Mouse (Mus musculus): Measurements from ENCODE around the gene Shroom4. TPM values are rescaled to one million over a fixed set of nuclear protein-coding genes. Genes with fewer than 3 reads are reported as not detected.

The Shroom4 gene
- polyA plus RNA-seq, 1 experiment from 2014 or later = 1.6 TPM

DNA sequence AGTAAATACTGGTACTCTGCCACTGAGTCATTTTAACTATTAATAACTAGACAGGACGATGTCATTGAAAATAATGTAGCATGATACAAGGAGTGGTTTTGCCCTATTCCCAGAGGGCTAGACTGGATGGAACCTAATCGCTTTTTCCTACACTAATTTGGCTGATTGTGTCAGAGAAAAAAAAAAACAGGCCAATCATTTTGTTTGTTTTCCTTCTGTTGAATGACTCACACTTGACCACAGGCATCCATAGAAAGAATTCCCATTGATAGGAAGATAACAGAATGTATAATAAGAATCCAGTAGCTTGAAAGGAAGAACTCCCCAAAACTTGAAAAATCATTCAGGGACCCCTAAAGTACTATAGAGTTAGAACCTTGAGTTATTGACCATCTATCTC is 137.0 kb downstream of the Shroom4 start:
- Histone ChIP-seq H3K9me3 (ENCODE audit: control insufficient read depth, low read length) (no peaks in the 10 kb centered on the region), H3K4me2 (ENCODE audit: low read length) (no peak overlapping the region), H3K4me3 (replicated peaks; ENCODE audit: low read length) (no peak overlapping the region), H3K36me3 (ENCODE audit: control insufficient read depth, insufficient read depth) (no peaks in the 10 kb centered on the region), H3K27ac (ENCODE audit: low read length) (no peak overlapping the region), H3K27me3 (replicated peaks; ENCODE audit: control insufficient read depth, insufficient read depth, low read length) (no peaks in the 10 kb centered on the region), H3K9ac (replicated peaks; ENCODE audit: low read depth, low read length) (no peak overlapping the region), H3K4me1 (replicated peaks; ENCODE audit: control insufficient read depth, insufficient read depth, low read length) (no peaks in the 10 kb centered on the region)
- WGBS = 71% methylated on average over 2 of the region's 2 CpGs
- ATAC-seq = no peak

DNA sequence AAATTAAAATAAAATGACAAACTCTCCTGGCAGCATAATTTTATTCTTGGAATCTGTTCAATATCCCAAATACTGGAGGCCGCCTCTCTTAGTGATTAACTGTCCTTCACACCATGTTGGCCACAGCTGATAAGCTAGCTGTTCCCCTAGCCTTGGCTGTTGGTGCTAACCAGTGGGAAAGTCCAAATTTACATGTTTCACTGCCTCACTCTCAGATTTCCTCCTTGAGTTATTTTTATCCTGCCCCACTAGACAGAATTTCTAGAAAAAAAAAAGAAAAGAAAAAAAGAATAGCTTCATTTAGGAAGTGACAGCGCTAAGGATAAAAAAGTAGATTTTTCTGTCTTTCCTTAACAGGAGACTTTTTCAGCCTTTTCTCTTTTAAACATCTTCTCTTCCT is 138.0 kb downstream of the Shroom4 start:
- H3K9ac ChIP-seq (replicated peaks; ENCODE audit: low read depth, low read length) = no peak overlapping the region
- no peaks in the 10 kb centered on the region for H3K27me3 ChIP-seq (replicated peaks; ENCODE audit: control insufficient read depth, insufficient read depth, low read length)
- H3K9me3 ChIP-seq (ENCODE audit: control insufficient read depth, low read length) = no peaks in the 10 kb centered on the region
- 76% methylated on average over 2 of the region's 2 CpGs for WGBS
- no peak for ATAC-seq
- no peak overlapping the region for H3K27ac ChIP-seq (ENCODE audit: low read length)
- no peaks in the 10 kb centered on the region for H3K4me1 ChIP-seq (replicated peaks; ENCODE audit: control insufficient read depth, insufficient read depth, low read length)
- no peak overlapping the region for H3K4me2 ChIP-seq (ENCODE audit: low read length)
- H3K36me3 ChIP-seq (ENCODE audit: control insufficient read depth, insufficient read depth) = no peaks in the 10 kb centered on the region
- no peak overlapping the region for H3K4me3 ChIP-seq (replicated peaks; ENCODE audit: low read length)

DNA sequence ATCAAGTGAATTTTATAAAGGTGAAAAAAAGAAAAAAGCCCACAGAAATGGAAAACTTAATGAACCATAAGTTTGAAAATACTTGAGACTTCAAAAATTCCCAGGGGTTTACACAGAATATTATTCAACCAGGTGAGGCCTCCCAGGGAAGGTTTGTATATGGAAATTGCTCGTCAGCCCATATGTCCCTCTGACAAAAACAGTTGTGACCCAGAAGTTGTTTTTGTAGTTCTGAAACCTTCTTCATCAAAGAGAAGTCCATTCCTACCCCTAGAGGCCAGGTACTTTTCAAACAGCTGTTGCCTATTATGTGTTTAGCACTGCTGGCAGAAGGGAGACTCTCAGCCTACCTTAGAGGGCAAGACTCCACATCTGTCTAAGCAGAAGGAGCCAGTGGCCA is 165.4 kb downstream of the Shroom4 start:
- Histone ChIP-seq H3K4me3 (replicated peaks; ENCODE audit: low read length) (no peak overlapping the region), H3K4me2 (ENCODE audit: low read length) (no peak overlapping the region), H3K9ac (replicated peaks; ENCODE audit: low read depth, low read length) (no peak overlapping the region), H3K4me1 (replicated peaks; ENCODE audit: control insufficient read depth, insufficient read depth, low read length) (no peaks in the 10 kb centered on the region), H3K36me3 (ENCODE audit: control insufficient read depth, insufficient read depth) (no peaks in the 10 kb centered on the region), H3K27ac (ENCODE audit: low read length) (no peak overlapping the region), H3K27me3 (replicated peaks; ENCODE audit: control insufficient read depth, insufficient read depth, low read length) (no peaks in the 10 kb centered on the region), H3K9me3 (ENCODE audit: control insufficient read depth, low read length) (no peaks in the 10 kb centered on the region)
- ATAC-seq = no peak
- WGBS = 95% methylated on average over 1 of the region's 1 CpGs

- Histone ChIP-seq H3K4me1 (replicated peaks; ENCODE audit: control insufficient read depth, insufficient read depth, low read length) (no peaks in the 10 kb centered on the region), H3K36me3 (ENCODE audit: control insufficient read depth, insufficient read depth) (no peaks in the 10 kb centered on the region), H3K9ac (replicated peaks; ENCODE audit: low read depth, low read length) (no peak overlapping the region), H3K27me3 (replicated peaks; ENCODE audit: control insufficient read depth, insufficient read depth, low read length) (no peaks in the 10 kb centered on the region), H3K9me3 (ENCODE audit: control insufficient read depth, low read length) (no peaks in the 10 kb centered on the region), H3K4me3 (replicated peaks; ENCODE audit: low read length) (no peak overlapping the region), H3K4me2 (ENCODE audit: low read length) (no peak overlapping the region), H3K27ac (ENCODE audit: low read length) (no peak overlapping the region)
- no peak for ATAC-seq
- WGBS = 38% methylated on average over 1 of the region's 1 CpGs
Observed at GRCm38 (mm10) chrX:6574511-6574910, 174.9 kb downstream of the Shroom4 start.

DNA sequence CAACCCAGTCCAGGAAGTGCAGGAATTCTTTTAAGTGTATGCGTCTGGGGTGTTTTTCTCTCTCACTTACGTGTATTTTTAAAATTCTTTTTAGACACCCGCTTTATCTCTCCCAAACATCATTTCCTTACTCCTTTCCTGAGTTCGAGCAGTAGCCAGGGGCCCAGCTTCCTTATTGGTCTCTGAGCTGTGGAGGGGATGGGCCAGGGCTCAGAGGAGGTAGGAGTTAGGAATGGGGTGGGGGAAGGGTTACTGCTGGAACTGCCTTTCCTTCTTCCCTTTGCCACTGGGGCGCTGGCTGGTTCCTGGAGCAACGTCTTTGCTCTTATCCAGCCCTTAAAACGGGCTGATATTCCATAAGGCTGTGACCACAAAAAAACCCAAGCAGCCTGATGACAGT is 177.3 kb downstream of the Shroom4 start:
- no peak for ATAC-seq

GRCm38 (mm10) chrX:6580671-6581070 is 181.0 kb downstream of the Shroom4 start:
- Histone ChIP-seq H3K27me3 (replicated peaks; ENCODE audit: control insufficient read depth, insufficient read depth, low read length) (no peaks in the 10 kb centered on the region), H3K4me3 (replicated peaks; ENCODE audit: low read length) (no peak overlapping the region), H3K4me2 (ENCODE audit: low read length) (no peak overlapping the region), H3K27ac (ENCODE audit: low read length) (no peak overlapping the region), H3K9ac (replicated peaks; ENCODE audit: low read depth, low read length) (no peak overlapping the region), H3K4me1 (replicated peaks; ENCODE audit: control insufficient read depth, insufficient read depth, low read length) (no peaks in the 10 kb centered on the region), H3K9me3 (ENCODE audit: control insufficient read depth, low read length) (no peaks in the 10 kb centered on the region), H3K36me3 (ENCODE audit: control insufficient read depth, insufficient read depth) (no peaks in the 10 kb centered on the region)
- 77% methylated on average over 6 of the region's 6 CpGs for WGBS
- ATAC-seq = no peak

More for the DNA sequence above, 177.3 kb downstream of the Shroom4 start:
- no peaks in the 10 kb centered on the region for H3K4me1 ChIP-seq (replicated peaks; ENCODE audit: control insufficient read depth, insufficient read depth, low read length)
- H3K9ac ChIP-seq (replicated peaks; ENCODE audit: low read depth, low read length) = no peak overlapping the region
- H3K36me3 ChIP-seq (ENCODE audit: control insufficient read depth, insufficient read depth) = no peaks in the 10 kb centered on the region
- H3K27ac ChIP-seq (ENCODE audit: low read length) = no peak overlapping the region
- H3K4me3 ChIP-seq (replicated peaks; ENCODE audit: low read length) = no peak overlapping the region
- no peaks in the 10 kb centered on the region for H3K27me3 ChIP-seq (replicated peaks; ENCODE audit: control insufficient read depth, insufficient read depth, low read length)
- 52% methylated on average over 7 of the region's 7 CpGs for WGBS
- no peak overlapping the region for H3K4me2 ChIP-seq (ENCODE audit: low read length)
- H3K9me3 ChIP-seq (ENCODE audit: control insufficient read depth, low read length) = no peaks in the 10 kb centered on the region

- no peak overlapping the region for H3K4me2 ChIP-seq (ENCODE audit: low read length)
- H3K4me1 ChIP-seq (replicated peaks; ENCODE audit: control insufficient read depth, insufficient read depth, low read length) = no peaks in the 10 kb centered on the region
- H3K4me3 ChIP-seq (replicated peaks; ENCODE audit: low read length) = no peak overlapping the region
- ATAC-seq = no peak
- no peak overlapping the region for H3K9ac ChIP-seq (replicated peaks; ENCODE audit: low read depth, low read length)
- no peaks in the 10 kb centered on the region for H3K36me3 ChIP-seq (ENCODE audit: control insufficient read depth, insufficient read depth)
- WGBS = 46% methylated on average over 1 of the region's 1 CpGs
- no peaks in the 10 kb centered on the region for H3K9me3 ChIP-seq (ENCODE audit: control insufficient read depth, low read length)
- no peak overlapping the region for H3K27ac ChIP-seq (ENCODE audit: low read length)
- no peaks in the 10 kb centered on the region for H3K27me3 ChIP-seq (replicated peaks; ENCODE audit: control insufficient read depth, insufficient read depth, low read length)
Observed at GRCm38 (mm10) chrX:6581181-6581580, 181.5 kb downstream of the Shroom4 start.

- Histone ChIP-seq H3K9me3 (ENCODE audit: control insufficient read depth, low read length) (no peaks in the 10 kb centered on the region), H3K27ac (ENCODE audit: low read length) (no peak overlapping the region), H3K36me3 (ENCODE audit: control insufficient read depth, insufficient read depth) (no peaks in the 10 kb centered on the region), H3K4me3 (replicated peaks; ENCODE audit: low read length) (no peak overlapping the region), H3K9ac (replicated peaks; ENCODE audit: low read depth, low read length) (no peak overlapping the region), H3K27me3 (replicated peaks; ENCODE audit: control insufficient read depth, insufficient read depth, low read length) (no peaks in the 10 kb centered on the region), H3K4me1 (replicated peaks; ENCODE audit: control insufficient read depth, insufficient read depth, low read length) (no peaks in the 10 kb centered on the region), H3K4me2 (ENCODE audit: low read length) (no peak overlapping the region)
- ATAC-seq = no peak
- 91% methylated on average over 2 of the region's 2 CpGs for WGBS
Observed at GRCm38 (mm10) chrX:6582646-6583045, 183.0 kb downstream of the Shroom4 start.

DNA sequence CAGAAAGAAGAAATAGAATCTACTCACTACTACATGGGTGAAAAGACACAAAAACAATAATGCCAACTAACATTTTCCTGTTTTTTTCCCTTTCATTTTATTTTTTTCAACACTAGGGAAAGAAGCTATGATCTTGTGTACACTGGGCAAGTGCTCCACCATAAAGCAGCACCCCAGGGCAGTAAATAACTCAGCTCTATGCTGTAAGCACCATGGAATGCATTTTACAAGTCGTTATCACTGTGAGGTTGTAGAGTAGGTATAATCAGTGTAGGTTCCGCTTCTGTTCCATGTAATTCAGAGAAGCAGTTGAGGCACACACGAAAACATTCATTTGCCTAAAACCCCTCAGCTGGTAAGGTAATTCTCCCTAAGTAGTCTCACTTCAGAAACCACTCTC is 194.5 kb downstream of the Shroom4 start:
- ATAC-seq = no peak
- H3K27ac ChIP-seq (ENCODE audit: low read length) = no peak overlapping the region
- H3K9me3 ChIP-seq (ENCODE audit: control insufficient read depth, low read length) = no peaks in the 10 kb centered on the region
- H3K4me1 ChIP-seq (replicated peaks; ENCODE audit: control insufficient read depth, insufficient read depth, low read length) = no peaks in the 10 kb centered on the region
- H3K4me3 ChIP-seq (replicated peaks; ENCODE audit: low read length) = no peak overlapping the region
- no peak overlapping the region for H3K4me2 ChIP-seq (ENCODE audit: low read length)
- 91% methylated on average over 3 of the region's 3 CpGs for WGBS
- H3K27me3 ChIP-seq (replicated peaks; ENCODE audit: control insufficient read depth, insufficient read depth, low read length) = no peaks in the 10 kb centered on the region
- no peak overlapping the region for H3K9ac ChIP-seq (replicated peaks; ENCODE audit: low read depth, low read length)
- H3K36me3 ChIP-seq (ENCODE audit: control insufficient read depth, insufficient read depth) = no peaks in the 10 kb centered on the region

- WGBS = 10% methylated on average over 2 of the region's 2 CpGs
- no peak overlapping the region for H3K4me3 ChIP-seq (replicated peaks; ENCODE audit: low read length)
- no peaks in the 10 kb centered on the region for H3K36me3 ChIP-seq (ENCODE audit: control insufficient read depth, insufficient read depth)
- H3K27ac ChIP-seq (ENCODE audit: low read length) = no peak overlapping the region
- H3K27me3 ChIP-seq (replicated peaks; ENCODE audit: control insufficient read depth, insufficient read depth, low read length) = no peaks in the 10 kb centered on the region
- no peak overlapping the region for H3K9ac ChIP-seq (replicated peaks; ENCODE audit: low read depth, low read length)
- H3K9me3 ChIP-seq (ENCODE audit: control insufficient read depth, low read length) = no peaks in the 10 kb centered on the region
- no peak overlapping the region for H3K4me2 ChIP-seq (ENCODE audit: low read length)
- H3K4me1 ChIP-seq (replicated peaks; ENCODE audit: control insufficient read depth, insufficient read depth, low read length) = no peaks in the 10 kb centered on the region
- no peak for ATAC-seq
Observed at GRCm38 (mm10) chrX:6654024-6654423, 254.4 kb downstream of the Shroom4 start.

Measured in forebrain, embryonic 16.5 days (tissue).